Mouse (Mus musculus): ENCODE measurements around the gene Commd3.

- no peak for TF ChIP-seq CTCF (IDR thresholded peaks at IDR 0.05; ENCODE audit: control insufficient read depth, insufficient read depth, insufficient read length)
- no peak for TF ChIP-seq MYOD1 (IDR thresholded peaks at IDR 0.05; ENCODE audit: control insufficient read depth, insufficient read length, low read depth)
- no peak for TF ChIP-seq CEBPB (IDR thresholded peaks at IDR 0.05; ENCODE audit: low read depth)
- TF ChIP-seq USF1 (IDR thresholded peaks at IDR 0.05; ENCODE audit: low read depth): no peak
- no peak for TF ChIP-seq MAX (IDR thresholded peaks at IDR 0.05)
- no peak for TF ChIP-seq FOSL1 (IDR thresholded peaks at IDR 0.05; ENCODE audit: insufficient read depth, low read length, poor library complexity, severe bottlenecking)
- no peak for TF ChIP-seq MYOG (IDR thresholded peaks at IDR 0.05; ENCODE audit: control insufficient read depth, extremely low read depth, insufficient read length)
Measured at GRCm38 (mm10) chr2:18630547-18630946, 41.6 kb upstream of the Commd3 start.

Data from C2C12 (cell line).